Mouse (Mus musculus): ENCODE measurements around the gene Ly6g6e.

DNA sequence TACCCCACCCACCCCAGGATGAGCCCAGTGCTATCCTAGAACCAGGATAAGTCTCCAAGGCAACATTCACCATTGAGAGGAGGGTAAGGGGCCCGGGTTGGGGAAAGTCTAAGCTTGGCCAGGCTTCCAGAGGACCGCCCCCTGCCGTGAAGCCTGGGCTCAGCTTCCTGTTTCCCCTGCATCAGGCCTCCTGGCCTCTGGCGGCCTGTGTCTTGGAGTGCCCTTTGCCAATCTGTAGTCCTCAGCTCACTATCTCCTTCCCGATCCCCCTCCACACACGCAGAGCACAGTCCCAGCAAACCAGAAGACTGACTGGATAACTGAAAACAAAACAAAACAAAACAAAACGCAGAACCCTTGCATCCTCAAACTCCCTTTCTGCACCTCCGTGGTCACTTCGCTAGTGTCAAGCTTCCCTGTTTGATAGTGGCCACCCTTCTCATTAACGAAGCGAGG is 27.1 kb upstream of the Ly6g6e start, which contains the start of gene Clic1:
- no peak for TF ChIP-seq CTCF (IDR thresholded peaks at IDR 0.05; ENCODE audit: low read depth, low read length)
- no peak for TF ChIP-seq POLR2A (IDR thresholded peaks at IDR 0.05; ENCODE audit: insufficient read depth, low read length)
